Mouse (Mus musculus) heart, adult 2 months (tissue): ENCODE measurements around the gene Sec14l1. TPM values are rescaled to one million over a fixed set of nuclear protein-coding genes. Genes with fewer than 3 reads are reported as not detected.

Experiments
- DNase-seq, 2 experiments: peaks; one replicate each; pipeline ENCODE4 v3.0.0; 2021
- H3K27ac ChIP-seq: fragments of 200-600 bp; 2 replicates; pipeline ENCODE4 v1.8.1; 2022
- H3K27me3 ChIP-seq: fragments of 200-500 bp; 2 replicates; pipeline ENCODE4 v1.6.1; 2012; ENCODE audit warnings: mild to moderate bottlenecking, low read length, inconsistent platforms, mixed read lengths; ENCODE audit not compliant: control insufficient read depth, insufficient read depth
- H3K36me3 ChIP-seq: fragments of 200-500 bp; 2 replicates; pipeline ENCODE4 v1.6.1; 2012; ENCODE audit warnings: low read length, inconsistent platforms; ENCODE audit not compliant: control insufficient read depth, insufficient read depth
- H3K4me1 ChIP-seq: fragments of 200-500 bp; 2 replicates; pipeline ENCODE4 v1.6.1; 2011; ENCODE audit warnings: low read length; ENCODE audit not compliant: control insufficient read depth, insufficient read depth
- H3K4me3 ChIP-seq: fragments of 200-600 bp; 2 replicates; pipeline ENCODE4 v1.8.1; 2022
- H3K79me2 ChIP-seq: fragments of 200-500 bp; replicated peaks from 2 replicates; pipeline ENCODE4 v1.6.1; 2012; ENCODE audit warnings: mild to moderate bottlenecking, inconsistent platforms, low read length, moderate library complexity, mixed read lengths; ENCODE audit not compliant: control insufficient read depth, insufficient read depth
- H3K9ac ChIP-seq: fragments of 200-500 bp; 2 replicates; pipeline ENCODE4 v1.6.1; 2012; ENCODE audit warnings: low read depth, mild to moderate bottlenecking, control low read depth, inconsistent platforms, low read length, mixed read lengths
- CTCF ChIP-seq: fragments of 200-600 bp; IDR thresholded peaks from 2 replicates; pipeline ENCODE4 v1.8.1; 2022; ENCODE audit warnings: antibody characterized with exemption, mild to moderate bottlenecking, moderate library complexity
- EP300 ChIP-seq: fragments of 200-500 bp; IDR thresholded peaks from 2 replicates; pipeline ENCODE4 v1.6.1; 2011; ENCODE audit warnings: low read depth, low read length, control low read depth; ENCODE audit not compliant: insufficient read depth
- POLR2A ChIP-seq: fragments of 200-500 bp; IDR thresholded peaks from 2 replicates; pipeline ENCODE4 v1.6.1; 2011; ENCODE audit warnings: mild to moderate bottlenecking, low read depth, low read length, control low read depth; ENCODE audit not compliant: insufficient read depth
- WGBS: fragments of 180-500 bp; shearing (Covaris S2); methylation state at CpG from one replicate; pipeline ENCODE4 v1.1.7; 2018; 5-methylcytosine and 5-hydroxymethylcytosine counted together
- intact Hi-C: fragments of 180-260 bp; cut with DNase I; formaldehyde crosslinking; loops from one replicate; pipeline ENCODE4 v1.15.1; 2025
- polyA plus RNA-seq: library from polyadenylated mRNA; depleted of rRNA; stranded (reverse); fragments of >200 nt; gene quantifications from 2 replicates; pipeline ENCODE4 v1.2.3, GENCODE M21; 2012
- total RNA-seq, 2 experiments: library from RNA; stranded (reverse); gene quantifications; 2 replicates each; pipeline ENCODE4 v1.2.3; 2021

The Sec14l1 gene
- total and polyA plus RNA-seq, 3 experiments: 65.4 to 89.5 (median 71.5) TPM

GRCm38 (mm10) chr11:117183299-117183698, 68.3 kb downstream of the Sec14l1 start:
- Histone ChIP-seq H3K79me2 (no peaks in the 10 kb centered on the region), H3K9ac (no peak overlapping the region), H3K27ac (no peak overlapping the region), H3K36me3 (no peaks in the 10 kb centered on the region), H3K4me3 (no peak overlapping the region), H3K4me1 (no peaks in the 10 kb centered on the region), H3K27me3 (no peaks in the 10 kb centered on the region)
- intact Hi-C loops: no loop called here
- TF ChIP-seq POLR2A (no peak), CTCF (no peak), EP300 (no peak)
- no peak for DNase-seq
- WGBS: 58% methylated on average over 3 of the region's 3 CpGs

- DNase-seq: no peak
- Histone ChIP-seq H3K36me3 (no peaks in the 10 kb centered on the region), H3K79me2 (no peaks in the 10 kb centered on the region), H3K27ac (no peak overlapping the region), H3K27me3 (no peaks in the 10 kb centered on the region), H3K9ac (no peak overlapping the region), H3K4me3 (no peak overlapping the region), H3K4me1 (no peaks in the 10 kb centered on the region)
- intact Hi-C loops: no loop called here
- no peak for TF ChIP-seq POLR2A
- TF ChIP-seq CTCF: peak; percentile 10; the same call in 1 of the 2 replicates
- 89% methylated on average over 5 of the region's 5 CpGs for WGBS
These were observed 68.9 kb downstream of the Sec14l1 start for GRCm38 (mm10) chr11:117183841-117184240.

- no peaks in the 10 kb centered on the region for H3K36me3 ChIP-seq
- H3K79me2 ChIP-seq: no peaks in the 10 kb centered on the region
- H3K27ac ChIP-seq: no peak overlapping the region
- intact Hi-C loops: no loop called here
- no peak overlapping the region for H3K9ac ChIP-seq
- WGBS: 64% methylated on average over 21 of the region's 21 CpGs
- DNase-seq: no peak
- no peaks in the 10 kb centered on the region for H3K4me1 ChIP-seq
- no peak for TF ChIP-seq POLR2A
- TF ChIP-seq CTCF: no peak
- no peak for TF ChIP-seq EP300
- no peaks in the 10 kb centered on the region for H3K27me3 ChIP-seq
- no peak overlapping the region for H3K4me3 ChIP-seq
These were observed 70.3 kb downstream of the Sec14l1 start for GRCm38 (mm10) chr11:117185076-117185933.

GRCm38 (mm10) chr11:117191524-117191923, 76.6 kb downstream of the Sec14l1 start:
- H3K4me3 ChIP-seq: no peak overlapping the region
- H3K27me3 ChIP-seq: no peaks in the 10 kb centered on the region
- H3K4me1 ChIP-seq: no peaks in the 10 kb centered on the region
- intact Hi-C loops: no loop called here
- TF ChIP-seq POLR2A (no peak), CTCF (no peak), EP300 (no peak)
- 56% methylated on average over 5 of the region's 5 CpGs for WGBS
- H3K79me2 ChIP-seq: no peaks in the 10 kb centered on the region
- no peak overlapping the region for H3K9ac ChIP-seq
- DNase-seq: no peak
- no peak overlapping the region for H3K27ac ChIP-seq
- no peaks in the 10 kb centered on the region for H3K36me3 ChIP-seq

- Histone ChIP-seq H3K4me1 (no peaks in the 10 kb centered on the region), H3K79me2 (no peaks in the 10 kb centered on the region), H3K27me3 (peaks cover 2% of the 10 kb centered on the region), H3K4me3 (no peak overlapping the region), H3K27ac (no peak overlapping the region), H3K36me3 (no peaks in the 10 kb centered on the region), H3K9ac (no peak overlapping the region)
- intact Hi-C loops: no loop called here
- no peak for DNase-seq
- TF ChIP-seq EP300: no peak
- TF ChIP-seq POLR2A: no peak
- TF ChIP-seq CTCF: no peak
- WGBS: 62% methylated on average over 11 of the region's 11 CpGs
These were observed 79.5 kb downstream of the Sec14l1 start for GRCm38 (mm10) chr11:117194475-117194937.

GRCm38 (mm10) chr11:117195616-117196015, 80.6 kb downstream of the Sec14l1 start:
- WGBS: 87% methylated on average over 6 of the region's 6 CpGs

More at GRCm38 (mm10) chr11:117195616-117196015, 80.6 kb downstream of the Sec14l1 start:
- no peaks in the 10 kb centered on the region for H3K36me3 ChIP-seq
- H3K27me3 ChIP-seq: peaks cover 4% of the 10 kb centered on the region
- no peak overlapping the region for H3K4me3 ChIP-seq
- intact Hi-C loops: no loop called here
- no peaks in the 10 kb centered on the region; the same call in 1 of the 2 replicates for H3K4me1 ChIP-seq
- H3K9ac ChIP-seq: no peak overlapping the region
- DNase-seq: no peak
- TF ChIP-seq EP300 (no peak), CTCF (no peak), POLR2A (no peak)
- no peaks in the 10 kb centered on the region for H3K79me2 ChIP-seq
- H3K27ac ChIP-seq: no peak overlapping the region
